Mouse (Mus musculus) heart, adult 2 months (tissue): ENCODE measurements around the gene Pias3. TPM values are rescaled to one million over a fixed set of nuclear protein-coding genes. Genes with fewer than 3 reads are reported as not detected.

Experiments
- DNase-seq, 2 experiments: peaks; one replicate each; pipeline ENCODE4 v3.0.0; 2021
- H3K27ac ChIP-seq: fragments of 200-600 bp; 2 replicates; pipeline ENCODE4 v1.8.1; 2022
- H3K27me3 ChIP-seq: fragments of 200-500 bp; 2 replicates; pipeline ENCODE4 v1.6.1; 2012; ENCODE audit warnings: mild to moderate bottlenecking, low read length, inconsistent platforms, mixed read lengths; ENCODE audit not compliant: control insufficient read depth, insufficient read depth
- H3K36me3 ChIP-seq: fragments of 200-500 bp; 2 replicates; pipeline ENCODE4 v1.6.1; 2012; ENCODE audit warnings: low read length, inconsistent platforms; ENCODE audit not compliant: control insufficient read depth, insufficient read depth
- H3K4me1 ChIP-seq: fragments of 200-500 bp; 2 replicates; pipeline ENCODE4 v1.6.1; 2011; ENCODE audit warnings: low read length; ENCODE audit not compliant: control insufficient read depth, insufficient read depth
- H3K4me3 ChIP-seq: fragments of 200-600 bp; 2 replicates; pipeline ENCODE4 v1.8.1; 2022
- H3K79me2 ChIP-seq: fragments of 200-500 bp; replicated peaks from 2 replicates; pipeline ENCODE4 v1.6.1; 2012; ENCODE audit warnings: mild to moderate bottlenecking, inconsistent platforms, low read length, moderate library complexity, mixed read lengths; ENCODE audit not compliant: control insufficient read depth, insufficient read depth
- H3K9ac ChIP-seq: fragments of 200-500 bp; 2 replicates; pipeline ENCODE4 v1.6.1; 2012; ENCODE audit warnings: low read depth, mild to moderate bottlenecking, control low read depth, inconsistent platforms, low read length, mixed read lengths
- CTCF ChIP-seq: fragments of 200-600 bp; IDR thresholded peaks from 2 replicates; pipeline ENCODE4 v1.8.1; 2022; ENCODE audit warnings: antibody characterized with exemption, mild to moderate bottlenecking, moderate library complexity
- EP300 ChIP-seq: fragments of 200-500 bp; IDR thresholded peaks from 2 replicates; pipeline ENCODE4 v1.6.1; 2011; ENCODE audit warnings: low read depth, low read length, control low read depth; ENCODE audit not compliant: insufficient read depth
- POLR2A ChIP-seq: fragments of 200-500 bp; IDR thresholded peaks from 2 replicates; pipeline ENCODE4 v1.6.1; 2011; ENCODE audit warnings: mild to moderate bottlenecking, low read depth, low read length, control low read depth; ENCODE audit not compliant: insufficient read depth
- WGBS: fragments of 180-500 bp; shearing (Covaris S2); methylation state at CpG from one replicate; pipeline ENCODE4 v1.1.7; 2018; 5-methylcytosine and 5-hydroxymethylcytosine counted together
- intact Hi-C: fragments of 180-260 bp; cut with DNase I; formaldehyde crosslinking; loops from one replicate; pipeline ENCODE4 v1.15.1; 2025
- polyA plus RNA-seq: library from polyadenylated mRNA; depleted of rRNA; stranded (reverse); fragments of >200 nt; gene quantifications from 2 replicates; pipeline ENCODE4 v1.2.3, GENCODE M21; 2012
- total RNA-seq, 2 experiments: library from RNA; stranded (reverse); gene quantifications; 2 replicates each; pipeline ENCODE4 v1.2.3; 2021

The Pias3 gene
- total and polyA plus RNA-seq, 3 experiments: 10.3 to 20.7 (median 11.7) TPM

DNA sequence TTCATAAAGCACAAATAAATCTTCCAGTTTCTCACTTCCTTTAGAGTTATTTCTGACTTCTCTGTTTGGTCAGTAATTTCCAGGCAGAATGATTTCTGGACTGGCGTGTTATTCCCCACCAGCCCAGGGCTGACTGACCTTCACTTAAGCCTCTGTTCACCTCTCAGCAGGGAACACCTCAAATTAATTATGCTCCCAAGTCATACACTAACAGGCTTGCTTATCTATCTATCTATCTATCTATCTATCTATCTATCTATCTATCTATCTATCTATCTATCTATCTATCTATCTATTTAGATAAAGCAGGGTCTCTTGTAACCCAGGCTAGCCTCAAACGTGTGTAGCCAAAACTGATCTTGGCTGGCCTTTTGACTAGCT lies 12.5 kb downstream of the Pias3 start:
- Histone ChIP-seq H3K4me1 (peaks cover 3% of the 10 kb centered on the region; the same call in 1 of the 2 replicates), H3K4me3 (peak overlapping the region; percentile 80; the same call in 1 of the 2 replicates), H3K36me3 (no peaks in the 10 kb centered on the region), H3K79me2 (no peaks in the 10 kb centered on the region), H3K9ac (no peak overlapping the region), H3K27ac (no peak overlapping the region), H3K27me3 (no peaks in the 10 kb centered on the region)
- TF ChIP-seq POLR2A: no peak
- TF ChIP-seq CTCF: no peak
- no peak for TF ChIP-seq EP300
- 53% methylated on average over 2 of the region's 2 CpGs for WGBS
- intact Hi-C loops: loop anchor here (5.0 kb wide), 3 partner anchors 41 to 161 kb away; partner anchors contain the start of gene Itga10
- DNase-seq: no peak

DNA sequence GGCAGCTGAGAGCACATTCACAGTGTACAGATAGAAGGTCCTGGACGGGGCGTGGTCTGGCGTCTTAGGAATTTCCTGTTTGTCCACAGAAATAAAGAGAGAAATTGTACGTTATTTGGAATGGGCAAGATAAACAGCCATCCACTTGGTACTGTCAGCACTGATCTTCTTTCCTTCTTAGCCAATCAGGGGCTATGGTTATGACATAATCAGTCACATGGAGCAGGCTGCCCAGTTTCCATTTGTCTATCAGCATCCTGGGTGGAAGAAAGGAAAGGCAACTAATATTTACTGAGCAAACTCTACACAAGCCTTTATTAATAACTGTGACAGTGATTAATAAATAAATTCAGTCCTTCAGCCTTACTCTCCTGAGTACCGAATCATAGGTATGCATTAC lies 18.1 kb downstream of the Pias3 start:
- H3K79me2 ChIP-seq: no peaks in the 10 kb centered on the region
- no peaks in the 10 kb centered on the region for H3K27me3 ChIP-seq
- DNase-seq: no peak
- intact Hi-C loops: no loop called here
- peaks cover 2% of the 10 kb centered on the region for H3K4me1 ChIP-seq
- no peak overlapping the region for H3K27ac ChIP-seq
- H3K4me3 ChIP-seq: no peak overlapping the region
- peaks cover 3% of the 10 kb centered on the region; the same call in 1 of the 2 replicates for H3K36me3 ChIP-seq
- H3K9ac ChIP-seq: no peak overlapping the region
- WGBS: 72% methylated on average over 5 of the region's 5 CpGs
- TF ChIP-seq POLR2A (no peak), EP300 (no peak), CTCF (no peak)

DNA sequence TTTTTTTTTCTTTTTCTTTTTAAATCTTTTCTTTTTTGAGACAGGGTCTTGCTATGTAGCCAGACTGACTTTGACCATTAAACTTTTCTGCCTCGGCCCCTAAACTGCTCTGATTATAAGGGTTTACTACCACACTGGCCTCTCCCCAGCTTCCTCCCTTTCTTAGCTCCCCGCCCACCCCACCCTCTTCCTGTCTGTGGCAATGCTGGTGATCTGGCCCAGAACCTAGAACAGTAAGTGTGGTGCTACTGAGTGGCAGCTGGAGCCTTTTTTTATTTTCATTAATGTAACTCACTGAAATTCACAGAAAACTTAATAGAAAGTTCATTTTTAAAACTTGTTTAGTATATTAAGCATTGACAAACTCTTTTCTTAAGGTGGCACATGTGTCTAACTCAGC lies 19.7 kb downstream of the Pias3 start:
- Histone ChIP-seq H3K36me3 (peaks cover 3% of the 10 kb centered on the region; the same call in 1 of the 2 replicates), H3K79me2 (no peaks in the 10 kb centered on the region), H3K9ac (no peak overlapping the region), H3K4me3 (no peak overlapping the region), H3K4me1 (peaks cover 2% of the 10 kb centered on the region), H3K27ac (peak overlapping the region; percentile 78), H3K27me3 (no peaks in the 10 kb centered on the region)
- intact Hi-C loops: no loop called here
- TF ChIP-seq POLR2A: no peak
- TF ChIP-seq EP300: no peak
- no peak for TF ChIP-seq CTCF
- WGBS: 51% methylated on average over 2 of the region's 2 CpGs
- no peak for DNase-seq

DNA sequence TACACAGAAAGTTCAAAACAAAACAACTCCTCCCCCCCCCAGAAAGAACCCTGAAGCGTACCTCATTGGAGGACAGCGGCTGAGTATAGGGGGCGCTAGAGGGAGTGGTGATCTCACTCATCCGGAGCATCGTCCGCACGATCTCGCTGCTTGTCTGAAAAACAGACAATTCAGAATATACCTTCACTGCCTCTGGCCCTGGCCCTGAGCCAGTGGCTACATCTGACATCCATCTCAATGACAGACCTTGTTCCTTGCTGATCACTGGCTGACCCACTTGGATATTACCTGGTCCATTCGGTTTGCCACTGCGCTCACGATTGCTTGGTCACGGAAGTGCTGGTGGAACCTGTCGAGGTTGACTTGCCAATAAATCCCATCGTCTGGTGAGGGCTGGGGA lies 23.0 kb downstream of the Pias3 start:
- no peak overlapping the region for H3K27ac ChIP-seq
- H3K27me3 ChIP-seq: no peaks in the 10 kb centered on the region
- H3K79me2 ChIP-seq: no peaks in the 10 kb centered on the region
- DNase-seq: no peak
- intact Hi-C loops: no loop called here
- WGBS: 52% methylated on average over 14 of the region's 14 CpGs
- H3K4me3 ChIP-seq: no peak overlapping the region
- peaks cover 2% of the 10 kb centered on the region for H3K4me1 ChIP-seq
- peaks cover 3% of the 10 kb centered on the region; the same call in 1 of the 2 replicates for H3K36me3 ChIP-seq
- no peak overlapping the region for H3K9ac ChIP-seq
- TF ChIP-seq EP300 (no peak), CTCF (peak; percentile 55)

DNA sequence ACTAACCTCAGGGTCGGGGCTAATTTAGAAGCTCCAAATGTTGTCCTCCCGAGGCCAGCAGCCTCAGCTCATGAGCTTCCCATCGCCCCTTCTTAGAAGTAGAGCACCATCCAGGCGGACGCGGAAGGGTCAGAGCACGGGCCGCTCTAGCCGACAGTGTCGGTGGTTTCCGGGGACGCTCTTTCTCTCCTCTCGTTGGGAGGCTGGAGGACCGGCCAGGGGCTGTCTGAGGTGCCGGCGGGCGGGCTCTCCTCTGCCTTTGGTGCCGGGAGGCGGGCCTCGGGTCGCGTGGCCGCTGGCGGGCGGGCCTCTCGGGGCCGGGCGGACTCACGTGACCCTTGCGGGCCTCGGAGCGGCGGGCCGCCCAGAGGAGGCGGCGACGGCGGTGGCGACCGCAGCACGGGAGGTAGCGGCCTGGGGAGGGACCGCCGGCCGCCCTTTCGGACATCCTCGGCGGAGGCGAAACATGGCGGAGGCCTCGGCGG lies 31.2 kb downstream of the Pias3 start, which contains the start of the genes Polr3c and Rnf115:
TSS of gene Polr3c (minus strand) at position 286 of the 485 bp plus-strand sequence.
TSS of gene Rnf115 (plus strand) at position 322 of the 485 bp plus-strand sequence.
- TF ChIP-seq EP300 (peak; percentile 67; the same call in 1 of the 2 replicates), POLR2A (peak; percentile 87), CTCF (no peak)
- DNase-seq: peak; percentile 98 to 99
- WGBS: under 1% methylated on average over 40 of the region's 52 CpGs
- Histone ChIP-seq H3K9ac (peak within 1 kb of the TSS; percentile 96), H3K36me3 (peaks cover 12% of the 10 kb centered on the region), H3K4me1 (peaks cover 2% of the 10 kb centered on the region), H3K27me3 (no peaks in the 10 kb centered on the region), H3K27ac (peak within 1 kb of the TSS; percentile 90), H3K79me2 (peaks cover 10% of the 10 kb centered on the region), H3K4me3 (peak within 1 kb of the TSS; percentile 98)
- intact Hi-C loops: loop anchor here (5.0 kb wide), 2 partner anchors 35 to 85 kb away; no protein-coding TSS in a partner anchor

DNA sequence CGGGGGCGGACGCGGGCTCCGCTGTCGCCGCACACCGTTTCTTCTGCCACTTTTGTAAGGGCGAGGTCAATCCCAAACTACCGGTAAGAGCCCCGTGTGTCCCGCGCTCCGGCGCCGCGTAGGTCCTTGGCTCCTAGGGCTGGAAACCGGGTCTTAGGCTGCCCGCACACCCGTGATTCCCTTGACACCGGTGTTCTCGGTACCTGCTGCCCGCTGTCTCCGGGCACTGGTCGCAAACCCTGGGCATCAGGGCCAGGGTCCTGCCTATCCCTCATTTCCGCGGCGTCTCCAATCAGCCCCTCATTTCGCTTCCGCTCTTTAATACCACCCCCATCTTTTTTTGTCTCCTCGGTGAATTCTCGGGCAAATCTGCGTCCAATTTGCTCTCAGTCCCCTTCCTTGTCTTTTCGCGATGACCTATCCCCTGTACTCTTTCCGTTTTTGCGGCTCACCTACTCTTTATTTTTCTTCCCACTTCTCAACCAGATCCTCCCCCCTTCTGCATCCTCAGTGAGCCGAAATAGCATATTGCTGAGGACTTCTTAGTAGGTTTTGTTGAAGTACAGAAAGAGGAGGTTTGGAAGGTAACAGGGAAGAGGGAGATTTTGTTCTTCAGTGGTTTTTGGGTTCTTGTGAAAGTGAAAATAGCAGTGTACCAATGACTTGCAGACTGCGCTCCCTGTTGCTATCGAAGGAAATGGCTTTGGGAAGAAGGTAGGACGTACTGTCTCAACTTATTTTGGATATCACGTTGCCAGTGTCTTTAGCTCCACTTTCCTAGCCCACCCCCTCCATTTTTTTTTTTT lies 31.8 kb downstream of the Pias3 start:
- peak overlapping the region; percentile 90 for H3K27ac ChIP-seq
- no peak for TF ChIP-seq EP300
- TF ChIP-seq POLR2A: no peak
- no peak for TF ChIP-seq CTCF
- no peak for DNase-seq
- intact Hi-C loops: loop anchor here (5.0 kb wide), 2 partner anchors 34 to 84 kb away; no protein-coding TSS in a partner anchor
- H3K79me2 ChIP-seq: peaks cover 11% of the 10 kb centered on the region
- peaks cover 12% of the 10 kb centered on the region for H3K36me3 ChIP-seq
- peaks cover 2% of the 10 kb centered on the region for H3K4me1 ChIP-seq
- H3K27me3 ChIP-seq: no peaks in the 10 kb centered on the region
- peak overlapping the region; percentile 96 for H3K9ac ChIP-seq
- WGBS: under 1% methylated on average over 42 of the region's 42 CpGs
- H3K4me3 ChIP-seq: peak overlapping the region; percentile 98
